In genomic region chr2:69071440-69072235, GRCm38 (mm10) we compare ENCODE assay signal across 13 mouse cellular contexts.
"Had no signal": no experiment of that assay in that cellular context is flagged by ENCODE, and none has a peak within 500 bp of the region (broad histone marks: within the 10 kb centered on the region; RNA-seq: fewer than 3 reads in every experiment).

No protein-coding gene starts in this region.

- ATAC-seq: lung, postnatal 0 days; midbrain, embryonic 15.5 days had no signal

- H3K36me3 ChIP-seq: limb, embryonic 10.5 days; midbrain, embryonic 15.5 days had no signal

- H3K4me3 ChIP-seq: left cerebral cortex, adult 2 months; limb, embryonic 10.5 days; liver, embryonic 15.5 days; midbrain, embryonic 10.5 days; midbrain, embryonic 15.5 days had no signal

- H3K9ac ChIP-seq: liver, embryonic 15.5 days; midbrain, embryonic 15.5 days had no signal

- DNase-seq: kidney, postnatal 10 days; kidney, postnatal 4 days; lung, adult 2 months; lung, postnatal 4 days; right cerebral cortex, postnatal 14 days; thymus, postnatal 36 days had no signal

- H3K4me2 ChIP-seq: liver, embryonic 11.5 days; liver, embryonic 15.5 days; midbrain, embryonic 15.5 days had no signal

- H3K27ac ChIP-seq: left cerebral cortex, adult 2 months; limb, embryonic 10.5 days; liver, embryonic 15.5 days; midbrain, embryonic 10.5 days; midbrain, embryonic 15.5 days had no signal

- H3K27me3 ChIP-seq: liver, embryonic 15.5 days; midbrain, embryonic 15.5 days had no signal

- H3K4me1 ChIP-seq: limb, embryonic 10.5 days; liver, embryonic 15.5 days; midbrain, embryonic 15.5 days had no signal

- H3K9me3 ChIP-seq: limb, embryonic 10.5 days; liver, embryonic 15.5 days; midbrain, embryonic 10.5 days; midbrain, embryonic 15.5 days had no signal
